Mouse (Mus musculus): ENCODE data around the gene Nckap5. TPM values are rescaled to one million over a fixed set of nuclear protein-coding genes. Genes with fewer than 3 reads are reported as not detected.

Nckap5 gene
- total RNA-seq, 1 experiment from 2014 or later, result 39.6 TPM

DNA sequence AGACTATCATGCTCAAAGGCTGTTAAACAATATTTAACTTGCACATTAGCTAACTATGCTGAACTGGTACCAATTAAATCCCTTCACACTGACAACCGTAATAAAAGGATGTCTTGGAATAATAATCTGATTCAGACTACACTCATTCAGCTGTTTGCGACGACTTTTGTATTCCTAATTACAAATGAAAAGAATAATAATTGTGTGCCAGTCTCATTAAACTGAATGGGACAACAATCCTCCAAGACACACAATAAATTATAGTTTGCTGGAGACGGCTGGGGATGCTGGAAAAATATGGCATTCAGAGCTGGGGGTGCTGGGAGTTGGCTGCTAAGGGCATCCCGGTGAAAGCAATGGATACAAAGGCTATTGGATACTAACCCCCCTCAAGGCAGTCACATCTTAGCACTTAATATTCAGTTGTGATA is 818.9 kb downstream of the Nckap5 start:
- no peak for DNase-seq

DNA sequence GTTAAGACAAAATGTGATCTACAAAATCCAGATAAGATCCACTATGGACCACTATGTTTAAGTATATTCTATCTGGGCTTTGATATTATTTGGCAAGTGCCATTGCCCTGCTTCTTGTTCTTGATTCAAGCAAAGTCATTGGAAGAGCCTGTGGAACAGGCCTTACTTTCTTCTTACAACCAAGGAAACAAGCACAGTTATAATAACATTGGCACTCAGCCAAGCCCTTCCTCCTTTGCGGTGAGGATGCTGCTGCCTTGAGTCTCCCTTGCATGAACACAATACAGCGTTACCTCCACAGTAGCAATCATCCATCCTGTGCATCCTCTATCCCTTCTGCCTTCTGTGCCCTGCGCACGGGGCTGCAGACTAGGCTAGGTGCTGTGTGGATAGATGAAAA is 823.0 kb downstream of the Nckap5 start:
- DNase-seq, result no peak

DNA sequence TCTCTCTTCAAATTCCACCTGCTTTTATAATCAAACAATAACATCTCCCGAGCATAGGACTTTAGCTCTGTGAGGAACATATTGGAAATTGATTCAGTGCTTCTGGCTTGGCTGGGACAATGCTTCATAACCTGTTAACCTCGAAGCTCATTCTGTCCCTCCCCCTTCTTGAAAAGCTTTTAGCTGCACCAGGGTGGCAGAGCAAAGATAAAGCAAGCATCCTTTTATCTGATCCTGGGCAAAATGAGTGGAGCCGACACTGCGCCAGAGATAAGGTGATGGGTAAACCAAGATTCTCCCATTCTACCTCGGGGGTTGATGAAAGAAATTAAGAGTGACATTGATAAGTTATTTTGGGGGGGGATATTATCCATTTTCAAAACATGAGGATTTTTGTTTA is 824.9 kb downstream of the Nckap5 start:
- DNase-seq, result no peak

GRCm38 (mm10) chr1:125996540-125996939 is 834.1 kb downstream of the Nckap5 start:
- DNase-seq, result no peak

DNA sequence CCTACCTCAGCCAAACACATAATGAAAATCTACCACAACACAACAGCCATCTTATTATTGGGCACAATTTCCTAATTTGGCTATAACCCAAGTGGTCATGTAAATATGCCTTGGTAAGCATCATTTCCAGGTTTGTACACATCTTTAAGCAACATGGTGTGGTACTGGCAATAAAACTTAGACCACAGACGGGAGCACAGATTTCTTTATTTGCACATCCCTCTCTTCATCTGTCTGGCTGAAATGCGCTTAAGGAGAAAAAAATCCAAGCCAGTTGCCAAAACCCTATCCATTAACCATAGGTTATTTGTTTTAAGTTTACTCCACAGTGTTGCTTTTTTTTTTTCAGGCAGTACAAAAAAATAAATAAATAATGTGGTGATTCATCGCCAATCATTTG is 842.8 kb downstream of the Nckap5 start:
- DNase-seq, result no peak

- DNase-seq, result no peak
Observed at GRCm38 (mm10) chr1:125984570-125984969, 846.0 kb downstream of the Nckap5 start.

- no peak for DNase-seq
Observed at GRCm38 (mm10) chr1:125974649-125975048, 856.0 kb downstream of the Nckap5 start.

DNA sequence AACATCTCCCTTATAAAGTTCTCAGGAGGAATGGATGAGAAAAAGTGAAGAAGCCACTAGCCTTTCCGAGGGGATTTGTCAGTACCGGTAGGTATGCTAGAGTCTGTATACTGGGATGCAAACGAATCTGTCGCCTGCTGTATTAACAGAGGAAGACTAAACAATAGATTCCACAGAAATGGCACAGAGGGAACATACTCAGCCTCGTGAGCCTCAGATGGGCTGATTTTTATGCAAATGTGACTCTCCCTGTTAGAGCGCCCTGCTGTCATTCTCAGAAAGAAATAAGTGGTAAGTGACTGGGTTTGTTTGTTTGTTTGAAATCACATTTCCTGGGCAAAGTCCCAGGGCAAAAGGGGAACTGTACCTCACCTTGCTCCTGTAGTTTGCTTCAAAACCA is 858.7 kb downstream of the Nckap5 start:
- no peak for DNase-seq

GRCm38 (mm10) chr1:125967671-125968070 is 862.9 kb downstream of the Nckap5 start:
- DNase-seq, result no peak

DNA sequence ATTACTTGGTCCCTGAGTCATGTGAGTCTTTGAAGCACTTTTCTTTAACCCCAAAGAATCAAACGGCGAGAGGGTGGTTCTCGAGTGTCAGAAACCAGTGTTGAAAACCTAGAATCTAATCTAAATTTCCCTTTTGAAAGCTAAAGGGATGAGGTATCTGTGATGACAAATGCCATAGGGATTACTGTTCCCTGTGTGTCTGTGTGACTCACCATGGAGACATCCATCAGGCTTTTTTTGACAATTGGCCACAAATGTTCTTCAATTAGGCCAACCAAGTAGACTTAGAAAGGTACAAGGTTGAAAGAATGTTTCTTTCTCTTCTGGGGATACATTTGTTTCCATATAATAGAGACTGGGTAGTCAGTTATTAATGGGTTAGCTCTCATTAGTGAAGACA is 879.6 kb downstream of the Nckap5 start:
- no peak for DNase-seq

- no peak for DNase-seq
Observed at GRCm38 (mm10) chr1:125949076-125949475, 881.5 kb downstream of the Nckap5 start.

- DNase-seq, result no peak
Observed at GRCm38 (mm10) chr1:125945136-125945535, 885.5 kb downstream of the Nckap5 start.

- DNase-seq, result no peak
Observed at GRCm38 (mm10) chr1:125943305-125943704, 887.3 kb downstream of the Nckap5 start.

- DNase-seq, result no peak
Observed at GRCm38 (mm10) chr1:125925486-125925885, 905.1 kb downstream of the Nckap5 start.

DNA sequence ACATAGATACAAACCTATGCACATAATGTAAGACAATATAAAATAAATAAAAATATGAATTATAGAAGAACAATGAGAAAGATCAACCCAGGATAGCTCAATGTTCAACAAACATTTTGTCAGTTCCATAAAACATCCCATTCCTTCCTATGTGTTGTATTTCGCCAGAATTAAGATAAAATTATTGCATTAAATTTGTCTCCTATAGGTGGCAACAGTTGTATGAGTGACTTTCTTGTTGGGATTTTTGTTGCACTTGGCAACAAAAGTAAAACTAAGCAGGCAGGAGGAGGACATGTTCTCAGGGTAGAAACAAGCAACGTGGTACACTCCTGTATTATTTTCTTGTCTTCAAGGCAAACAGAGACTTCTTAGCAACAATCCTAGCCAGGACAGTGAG is 907.5 kb downstream of the Nckap5 start:
- no peak for DNase-seq

DNA sequence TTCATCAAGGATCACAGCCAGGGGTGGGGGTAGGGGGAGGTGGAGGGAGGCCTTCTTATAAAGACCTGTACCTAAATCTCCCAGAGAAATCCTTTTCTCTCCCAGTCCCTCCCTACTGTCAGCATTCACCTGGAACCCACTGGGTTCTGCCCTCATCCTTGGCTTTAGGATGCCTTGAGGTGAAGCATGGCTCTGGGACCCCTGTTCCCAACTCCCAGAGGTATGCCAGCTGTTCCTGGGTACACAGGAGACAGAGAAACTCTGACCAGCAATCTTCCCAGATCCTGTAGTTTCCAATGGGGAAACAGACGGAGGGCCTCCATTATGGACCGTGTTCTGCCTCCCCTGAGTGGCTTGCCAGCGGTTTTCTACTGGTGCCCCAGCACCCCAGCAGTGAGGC is 909.9 kb downstream of the Nckap5 start:
- DNase-seq, result no peak

DNA sequence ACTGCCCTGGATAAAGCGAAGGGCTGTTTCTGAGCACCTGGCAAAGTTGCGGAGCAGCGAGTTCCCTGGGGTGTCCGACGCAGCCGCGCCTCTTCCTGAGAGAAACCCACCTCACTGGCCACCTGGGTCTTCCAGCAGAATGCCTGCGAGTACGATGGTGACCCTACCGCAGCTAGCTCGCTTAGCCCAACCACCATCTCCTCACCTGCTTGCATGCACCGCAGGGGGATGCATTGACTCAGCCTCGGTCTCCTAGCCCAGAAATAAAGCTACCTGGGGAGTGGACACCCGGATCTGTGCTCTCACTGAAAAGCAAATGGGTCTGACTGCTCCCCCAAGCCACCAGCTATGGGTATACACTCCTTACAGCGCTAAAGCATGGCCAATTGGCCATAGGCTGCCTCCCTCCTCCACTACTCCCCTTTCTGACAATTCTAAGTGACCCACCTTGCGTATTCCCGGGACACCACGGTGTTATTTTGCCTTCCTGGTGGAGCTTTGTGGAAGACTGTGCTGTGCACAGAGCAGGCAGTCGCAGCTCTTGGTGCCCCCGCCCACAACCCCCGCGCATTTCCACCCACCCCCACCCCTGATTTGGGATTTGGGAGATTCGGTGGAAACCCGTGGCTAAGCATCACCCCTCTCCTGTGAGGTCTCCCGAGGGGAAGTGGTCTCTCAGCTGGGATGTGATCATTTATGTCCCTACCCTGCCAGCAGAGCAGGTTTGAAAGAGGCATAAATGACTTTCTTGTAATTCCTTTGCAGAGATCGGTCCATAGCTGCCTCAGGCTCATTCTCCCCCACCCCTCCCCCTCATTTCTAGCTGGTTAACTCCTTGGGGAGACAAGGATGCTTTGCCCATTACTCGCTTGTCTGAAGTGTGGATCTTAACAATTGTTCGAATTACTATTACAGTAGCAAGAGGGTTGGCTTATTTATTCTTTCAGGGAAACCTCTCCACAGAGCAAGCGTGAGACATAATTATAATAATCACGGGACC is 917.7 kb downstream of the Nckap5 start, which contains the start of gene Lypd1:
Gene Lypd1, minus strand, starts transcription at position 501 of the 1,000 bp plus-strand sequence.
- DNase-seq, result peak; percentile 8

- peak; percentile 42 for DNase-seq
Observed at GRCm38 (mm10) chr1:125911901-125912445, 918.6 kb downstream of the Nckap5 start.

DNA sequence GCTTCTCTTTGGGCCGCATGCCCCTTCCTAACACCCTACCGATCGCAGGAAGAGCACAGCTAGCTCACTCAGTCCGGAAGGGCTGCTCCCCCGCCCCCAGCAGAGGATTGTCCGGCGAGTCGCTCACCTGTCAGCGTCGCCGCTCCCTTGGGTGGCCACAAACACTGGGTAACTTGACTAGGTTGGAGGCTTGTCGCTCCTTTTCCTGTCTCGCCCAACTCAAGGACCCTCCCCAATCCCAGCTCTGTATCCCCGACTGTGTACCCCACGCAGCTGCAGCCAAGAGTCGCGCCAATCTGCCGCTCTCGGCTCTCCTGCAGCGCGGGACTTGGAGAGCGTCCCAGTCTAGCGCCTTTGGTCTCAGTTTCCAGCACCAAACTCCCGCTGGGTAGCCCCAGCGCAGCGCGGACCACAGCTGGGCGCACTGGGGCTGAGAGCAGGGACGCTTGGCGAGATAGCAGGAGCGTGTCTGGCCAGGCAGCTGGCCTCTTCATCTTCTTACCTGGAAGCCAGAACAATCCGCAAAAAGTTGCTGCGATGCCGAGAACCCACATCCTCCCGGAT is 919.2 kb downstream of the Nckap5 start:
- peak; percentile 18 for DNase-seq

DNA sequence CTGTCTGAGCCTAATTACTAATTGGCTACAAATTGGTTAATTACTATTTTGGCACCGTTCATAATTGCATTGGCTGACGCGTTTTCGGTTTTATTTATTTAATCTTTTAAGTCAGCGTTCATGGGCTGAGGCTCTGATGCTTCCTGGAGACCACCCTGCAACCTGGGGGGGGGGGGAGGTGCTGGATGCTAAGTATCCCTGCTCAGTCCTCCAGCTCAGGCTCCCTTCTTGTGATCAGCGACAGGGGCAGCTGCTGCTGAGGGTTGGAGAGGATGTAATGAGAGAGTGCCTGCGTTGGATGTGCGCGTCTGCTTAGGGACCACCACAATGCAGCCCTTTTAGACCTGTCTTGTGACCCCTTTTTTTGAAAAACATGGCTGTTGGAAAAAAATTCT is 919.7 kb downstream of the Nckap5 start:
- DNase-seq, result no peak

- no peak for DNase-seq
Observed at GRCm38 (mm10) chr1:125910211-125910870, 920.3 kb downstream of the Nckap5 start.

- DNase-seq, result no peak
Observed at GRCm38 (mm10) chr1:125893158-125893557, 937.4 kb downstream of the Nckap5 start.

DNA sequence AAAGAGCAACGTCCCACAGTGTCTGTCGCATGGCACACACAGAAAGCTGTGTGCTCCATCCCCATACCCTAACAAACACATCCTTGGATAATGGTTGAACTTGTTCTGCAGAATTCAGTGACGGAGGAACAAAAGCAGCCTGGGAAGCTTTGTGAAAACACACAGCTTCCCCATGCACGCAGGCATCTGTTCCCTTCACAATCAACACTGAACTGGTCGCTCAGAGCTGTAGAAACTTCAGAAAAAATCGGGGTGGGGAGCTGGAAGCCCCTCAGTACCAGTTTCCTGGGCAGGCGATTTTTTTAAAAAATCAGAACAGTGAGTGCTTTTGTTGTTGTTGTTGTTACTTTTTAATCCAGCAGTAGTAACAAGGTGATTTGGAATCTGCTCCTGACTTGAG is 960.5 kb downstream of the Nckap5 start:
- DNase-seq, result no peak

Data from adrenal gland, postnatal 14 days (tissue).